Mouse (Mus musculus): ENCODE measurements around the gene Gm17657. TPM values are rescaled to one million over a fixed set of nuclear protein-coding genes. Genes with fewer than 3 reads are reported as not detected.
"Not testable (repeated sequence)": the region's sequence is repeated elsewhere in the genome, so short reads cannot be mapped to it uniquely, and the experiment has no call there.

Gene Gm17657
- total and polyA plus RNA-seq, 2 experiments from 2014 or later: not detected

DNA sequence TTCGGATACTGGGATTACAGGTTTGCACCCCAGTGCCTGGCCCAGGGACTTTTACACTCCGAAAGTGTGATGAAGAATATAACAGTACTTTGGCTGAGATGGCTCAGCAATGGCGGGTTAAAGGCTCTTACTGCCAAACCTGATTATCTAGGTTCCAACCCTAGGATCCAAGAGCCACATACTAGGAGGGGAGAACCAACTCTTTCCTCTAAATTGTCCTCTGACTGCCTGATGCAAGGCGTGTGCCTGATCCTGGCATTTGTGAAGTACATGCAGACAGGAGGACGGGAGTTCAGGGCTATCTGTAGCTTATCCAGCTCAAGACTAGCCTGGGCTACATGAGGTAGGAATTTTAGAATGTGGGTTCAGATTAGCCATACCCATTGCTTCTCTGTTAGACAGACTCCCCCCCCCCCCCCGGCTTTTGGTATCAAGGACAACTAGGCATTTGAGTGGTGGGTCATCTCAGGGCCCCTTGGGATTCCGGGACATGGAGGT, 49.1 kb downstream of the Gm17657 start:
- no peak overlapping the region for H3K4me3 ChIP-seq (ENCODE audit: low read depth, low read length)
- no peak overlapping the region for H3K27ac ChIP-seq (ENCODE audit: low read depth)
- H3K9me3 ChIP-seq (replicated peaks; ENCODE audit: control insufficient read depth, low read length): no peaks in the 10 kb centered on the region
- DNase-seq (ENCODE audit: low spot score): no peak
- no peaks in the 10 kb centered on the region for H3K36me3 ChIP-seq (replicated peaks; ENCODE audit: control insufficient read depth, insufficient read depth, low read length)
- TF ChIP-seq EP300 (IDR thresholded peaks at IDR 0.05; ENCODE audit: low read depth) (no peak), CTCF (IDR thresholded peaks at IDR 0.05; ENCODE audit: low read depth) (no peak)
- no peak overlapping the region for H3K4me2 ChIP-seq (ENCODE audit: low read depth, low read length)
- H3K27me3 ChIP-seq (ENCODE audit: control insufficient read depth, insufficient read depth, low read length): no peaks in the 10 kb centered on the region
- ATAC-seq (ENCODE audit: insufficient read depth, low read depth): no peak
- no peak overlapping the region for H3K9ac ChIP-seq (replicated peaks; ENCODE audit: low read depth, low read length)
- H3K4me1 ChIP-seq (ENCODE audit: control insufficient read depth, insufficient read depth): peaks cover 9% of the 10 kb centered on the region; the same call in 1 of the 2 replicates
- WGBS: 76% methylated on average over 7 of the region's 7 CpGs

DNA sequence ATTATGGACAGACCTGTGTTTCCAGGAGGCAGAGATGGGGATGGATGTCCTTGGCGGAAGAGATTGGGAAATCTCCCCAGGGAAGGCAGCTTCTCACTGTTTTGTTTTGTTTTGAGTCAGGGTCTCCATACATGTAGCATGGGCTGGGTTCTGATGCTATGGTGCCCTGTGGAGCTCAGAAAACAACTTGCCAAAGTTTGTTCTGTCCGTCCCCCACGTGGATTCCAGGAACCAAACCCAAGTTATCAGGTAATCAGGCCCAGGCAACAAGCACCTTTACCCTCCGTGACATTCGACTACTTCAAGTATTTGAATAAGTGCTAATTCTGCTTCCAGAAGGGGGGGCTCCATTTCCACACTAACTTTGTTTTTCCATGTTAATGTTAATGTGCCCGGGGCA, 49.9 kb downstream of the Gm17657 start:
- Histone ChIP-seq H3K4me1 (ENCODE audit: control insufficient read depth, insufficient read depth) (peaks cover 9% of the 10 kb centered on the region; the same call in 1 of the 2 replicates), H3K27me3 (ENCODE audit: control insufficient read depth, insufficient read depth, low read length) (no peaks in the 10 kb centered on the region), H3K4me3 (ENCODE audit: low read depth, low read length) (no peak overlapping the region), H3K4me2 (ENCODE audit: low read depth, low read length) (no peak overlapping the region), H3K9me3 (replicated peaks; ENCODE audit: control insufficient read depth, low read length) (no peaks in the 10 kb centered on the region), H3K27ac (ENCODE audit: low read depth) (no peak overlapping the region), H3K9ac (replicated peaks; ENCODE audit: low read depth, low read length) (no peak overlapping the region), H3K36me3 (replicated peaks; ENCODE audit: control insufficient read depth, insufficient read depth, low read length) (peaks cover 3% of the 10 kb centered on the region)
- ATAC-seq (ENCODE audit: insufficient read depth, low read depth): no peak
- WGBS: 74% methylated on average over 6 of the region's 6 CpGs
- TF ChIP-seq CTCF (IDR thresholded peaks at IDR 0.05; ENCODE audit: low read depth): no peak
- no peak for DNase-seq (ENCODE audit: low spot score)

DNA sequence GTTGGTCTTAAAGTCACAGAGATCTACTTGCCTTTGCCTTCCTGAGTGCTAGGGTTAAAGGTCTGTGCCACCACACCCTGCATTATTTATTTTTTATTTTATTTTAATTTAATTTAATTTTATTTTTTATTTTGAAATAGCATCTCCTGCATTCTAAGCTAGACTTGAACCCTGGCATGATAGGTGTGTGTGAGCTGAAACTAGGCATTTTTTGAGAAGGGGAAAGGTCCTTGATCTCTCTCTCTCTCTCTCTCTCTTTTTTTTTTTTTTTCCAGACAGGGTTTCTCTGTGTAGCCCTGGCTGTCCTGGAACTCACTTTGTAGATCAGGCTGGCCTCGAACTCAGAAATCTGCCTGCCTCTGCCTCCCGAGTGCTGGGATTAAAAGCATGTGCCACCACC, 50.5 kb downstream of the Gm17657 start:
- not testable (repeated sequence) for H3K9me3 ChIP-seq (replicated peaks; ENCODE audit: control insufficient read depth, low read length); H3K4me3 ChIP-seq (ENCODE audit: low read depth, low read length); H3K27me3 ChIP-seq (ENCODE audit: control insufficient read depth, insufficient read depth, low read length); H3K4me2 ChIP-seq (ENCODE audit: low read depth, low read length); DNase-seq (ENCODE audit: low spot score); H3K27ac ChIP-seq (ENCODE audit: low read depth); H3K36me3 ChIP-seq (replicated peaks; ENCODE audit: control insufficient read depth, insufficient read depth, low read length); H3K4me1 ChIP-seq (ENCODE audit: control insufficient read depth, insufficient read depth); H3K9ac ChIP-seq (replicated peaks; ENCODE audit: low read depth, low read length); ATAC-seq (ENCODE audit: insufficient read depth, low read depth)
- WGBS: 93% methylated on average over 2 of the region's 2 CpGs

DNA sequence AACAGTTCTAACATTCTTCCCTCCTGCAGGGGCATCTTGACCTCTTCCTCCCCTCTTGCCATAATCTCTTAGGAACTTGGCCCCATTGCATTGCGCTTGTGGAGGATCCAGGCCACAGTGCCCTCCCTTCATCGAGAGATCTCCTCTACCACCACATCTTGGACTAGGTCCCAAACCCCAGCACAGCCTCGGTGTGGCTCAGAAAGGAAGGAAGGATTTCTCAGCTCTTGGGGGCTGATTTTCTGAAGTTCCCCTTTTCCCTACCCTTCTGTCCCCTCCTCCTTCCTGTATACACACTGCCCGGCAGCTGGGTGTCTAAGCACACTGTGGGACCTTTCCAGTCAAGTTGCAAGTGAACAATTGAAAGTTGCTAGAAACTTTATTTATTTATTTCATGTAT, 51.4 kb downstream of the Gm17657 start:
- Histone ChIP-seq H3K4me2 (ENCODE audit: low read depth, low read length) (no peak overlapping the region), H3K9me3 (replicated peaks; ENCODE audit: control insufficient read depth, low read length) (no peaks in the 10 kb centered on the region), H3K4me3 (ENCODE audit: low read depth, low read length) (no peak overlapping the region), H3K27me3 (ENCODE audit: control insufficient read depth, insufficient read depth, low read length) (no peaks in the 10 kb centered on the region), H3K9ac (replicated peaks; ENCODE audit: low read depth, low read length) (no peak overlapping the region), H3K36me3 (replicated peaks; ENCODE audit: control insufficient read depth, insufficient read depth, low read length) (peaks cover 18% of the 10 kb centered on the region), H3K4me1 (ENCODE audit: control insufficient read depth, insufficient read depth) (peaks cover 8% of the 10 kb centered on the region; the same call in 1 of the 2 replicates), H3K27ac (ENCODE audit: low read depth) (no peak overlapping the region)
- ATAC-seq (ENCODE audit: insufficient read depth, low read depth) (no peak), DNase-seq (ENCODE audit: low spot score) (no peak)
- no peak for TF ChIP-seq EP300 (IDR thresholded peaks at IDR 0.05; ENCODE audit: low read depth)
- no peak for TF ChIP-seq CTCF (IDR thresholded peaks at IDR 0.05; ENCODE audit: low read depth)
- WGBS: 40% methylated on average over 4 of the region's 4 CpGs

DNA sequence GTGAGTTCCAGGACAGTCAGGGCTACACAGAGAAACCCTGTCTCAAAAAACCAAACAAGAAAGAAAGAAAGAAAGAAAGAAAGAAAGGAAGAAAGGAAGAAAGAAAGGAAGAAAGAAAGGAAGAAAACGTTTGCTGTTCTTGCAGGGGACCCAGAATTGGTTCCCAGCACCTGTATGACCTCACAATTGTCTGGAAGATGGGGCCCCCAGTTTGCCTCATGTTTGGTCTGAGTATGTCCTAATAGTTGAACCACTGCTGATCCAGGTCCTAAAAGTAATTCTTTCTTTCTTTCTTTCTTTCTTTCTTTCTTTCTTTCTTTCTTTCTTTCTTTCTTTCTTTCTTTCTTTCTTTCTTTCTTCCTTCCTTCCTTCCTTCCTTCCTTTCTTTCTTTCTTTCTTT, 52.0 kb downstream of the Gm17657 start:
- DNase-seq (ENCODE audit: low spot score); ATAC-seq (ENCODE audit: insufficient read depth, low read depth); H3K4me3 ChIP-seq (ENCODE audit: low read depth, low read length); H3K4me2 ChIP-seq (ENCODE audit: low read depth, low read length); H3K9me3 ChIP-seq (replicated peaks; ENCODE audit: control insufficient read depth, low read length); H3K4me1 ChIP-seq (ENCODE audit: control insufficient read depth, insufficient read depth); H3K27me3 ChIP-seq (ENCODE audit: control insufficient read depth, insufficient read depth, low read length); H3K9ac ChIP-seq (replicated peaks; ENCODE audit: low read depth, low read length); H3K27ac ChIP-seq (ENCODE audit: low read depth): not testable (repeated sequence)
- H3K36me3 ChIP-seq (replicated peaks; ENCODE audit: control insufficient read depth, insufficient read depth, low read length): peaks cover 19% of the 10 kb centered on the region
- 88% methylated on average over 1 of the region's 1 CpGs for WGBS

DNA sequence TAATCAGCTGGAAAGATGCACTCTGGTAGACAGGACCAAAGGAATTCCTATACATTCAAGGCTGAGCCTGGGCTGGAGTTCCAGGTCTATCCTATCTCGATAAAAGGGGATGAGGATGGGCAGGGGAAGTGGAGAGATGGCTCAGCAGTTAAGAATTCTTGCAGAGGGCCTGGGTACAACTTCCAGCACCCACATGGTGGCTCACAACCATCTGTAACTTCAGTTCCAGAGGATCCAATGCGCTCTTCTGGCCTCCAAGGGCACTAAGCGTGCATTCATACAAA, 52.4 kb downstream of the Gm17657 start:
- WGBS: 91% methylated on average over 3 of the region's 3 CpGs
- Histone ChIP-seq H3K4me2 (ENCODE audit: low read depth, low read length) (no peak overlapping the region), H3K4me3 (ENCODE audit: low read depth, low read length) (no peak overlapping the region), H3K9ac (replicated peaks; ENCODE audit: low read depth, low read length) (no peak overlapping the region), H3K4me1 (ENCODE audit: control insufficient read depth, insufficient read depth) (0 out of 2 replicates have a peak, but pooled peaks cover 8% of the 10 kb centered on the region), H3K9me3 (replicated peaks; ENCODE audit: control insufficient read depth, low read length) (no peaks in the 10 kb centered on the region), H3K27ac (ENCODE audit: low read depth) (no peak overlapping the region), H3K36me3 (replicated peaks; ENCODE audit: control insufficient read depth, insufficient read depth, low read length) (peaks cover 19% of the 10 kb centered on the region), H3K27me3 (ENCODE audit: control insufficient read depth, insufficient read depth, low read length) (no peaks in the 10 kb centered on the region)
- DNase-seq (ENCODE audit: low spot score) (no peak), ATAC-seq (ENCODE audit: insufficient read depth, low read depth) (no peak)
- TF ChIP-seq CTCF (IDR thresholded peaks at IDR 0.05; ENCODE audit: low read depth) (no peak), EP300 (IDR thresholded peaks at IDR 0.05; ENCODE audit: low read depth) (no peak)
